Mouse (Mus musculus) T-helper 17 cell (primary cell): ENCODE data around the gene Gpatch3.

ENCODE experiments used
- in situ Hi-C, 2 experiments: fragments of 300-600 bp; cut with MboI, MseI; formaldehyde crosslinking; loops; 1 replicate in 1 of 2; 2 replicates in 1 of 2; pipeline ENCODE4 v1.15.1; 2025; ENCODE audit warnings: high pct_unique_total_duplicates in 2 of 2

The Gpatch3 gene

DNA sequence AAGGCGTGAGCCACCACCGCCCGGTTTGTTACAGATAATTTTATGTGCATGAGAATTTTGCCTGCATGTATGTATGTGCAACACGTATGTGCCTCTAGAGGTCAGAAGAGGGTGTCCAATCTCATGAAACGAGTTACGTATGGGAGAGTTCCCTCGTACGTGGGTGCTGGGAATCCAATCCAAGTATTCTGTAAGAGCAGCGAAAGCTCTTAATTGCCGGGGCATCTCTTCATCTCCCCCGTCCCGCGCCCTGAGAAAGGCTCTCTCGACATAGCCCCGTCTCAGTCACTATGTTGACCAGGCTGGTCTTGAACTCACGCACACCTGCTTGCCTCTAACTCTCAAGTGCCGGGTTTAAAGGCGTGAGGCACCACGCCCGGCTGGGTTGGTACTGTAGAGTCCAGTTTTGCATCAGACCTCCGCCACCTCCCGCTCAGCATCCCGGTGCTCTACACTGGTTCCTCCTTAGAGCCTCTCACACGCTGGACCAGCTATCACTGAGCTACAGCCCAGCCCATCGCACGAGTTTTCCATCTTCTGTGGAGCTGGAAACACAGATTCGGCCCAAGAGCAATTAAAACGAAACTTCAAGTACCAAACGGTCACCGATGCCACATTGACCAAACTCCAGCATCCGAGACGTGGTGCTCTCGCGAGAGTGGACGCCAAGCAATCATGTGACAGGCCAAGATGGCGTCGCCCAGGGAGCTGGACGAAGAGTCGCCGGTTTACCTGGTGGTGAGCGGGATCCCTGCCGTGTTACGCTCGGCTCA, at the start of gene Gpatch3:
TSS of gene Gpatch3 (plus strand) at position 676 of the 773 bp plus-strand sequence.
- in situ Hi-C loops: no loop called here

DNA sequence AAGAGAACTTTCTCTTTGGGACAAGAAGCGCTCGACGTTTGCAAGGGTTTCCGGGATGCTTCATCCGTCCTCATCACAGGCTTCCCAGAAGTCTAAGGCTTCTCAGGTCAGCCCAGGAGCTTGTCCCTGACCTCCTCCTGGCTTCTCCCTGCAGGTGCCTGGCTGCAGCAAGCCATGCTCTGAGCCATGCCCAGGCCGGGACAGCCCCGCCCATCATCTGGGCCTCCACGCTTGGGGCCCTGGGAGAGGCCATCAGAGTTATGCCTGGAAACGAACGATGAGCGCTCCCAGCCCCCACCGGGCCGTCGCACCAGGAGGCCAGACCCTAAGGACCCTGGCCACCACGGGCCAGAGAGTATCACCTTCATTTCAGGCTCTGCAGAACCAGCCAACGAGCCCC, 46.8 kb upstream of the Gpatch3 start:
- in situ Hi-C loops: no loop called here

DNA sequence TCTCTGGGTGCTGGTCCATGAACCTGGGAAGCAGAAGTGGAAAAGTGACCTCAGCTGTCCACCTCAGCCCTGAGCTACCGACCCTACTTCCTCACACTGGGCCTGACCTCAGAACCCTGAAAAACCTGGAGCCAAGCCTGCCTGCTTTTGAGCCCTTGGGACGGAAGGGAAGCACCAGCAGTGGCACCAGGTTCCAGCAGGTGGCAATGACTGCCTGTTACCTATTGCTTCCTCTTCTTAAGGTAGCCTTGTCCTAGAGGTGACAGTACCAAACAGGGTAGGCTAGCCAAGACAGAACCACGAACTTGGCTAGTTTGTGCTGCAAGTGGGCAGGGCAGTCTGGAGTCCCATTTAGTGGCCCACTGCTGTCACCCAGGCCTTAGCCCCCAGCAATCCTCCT, 41.8 kb upstream of the Gpatch3 start:
- in situ Hi-C loops: no loop called here

DNA sequence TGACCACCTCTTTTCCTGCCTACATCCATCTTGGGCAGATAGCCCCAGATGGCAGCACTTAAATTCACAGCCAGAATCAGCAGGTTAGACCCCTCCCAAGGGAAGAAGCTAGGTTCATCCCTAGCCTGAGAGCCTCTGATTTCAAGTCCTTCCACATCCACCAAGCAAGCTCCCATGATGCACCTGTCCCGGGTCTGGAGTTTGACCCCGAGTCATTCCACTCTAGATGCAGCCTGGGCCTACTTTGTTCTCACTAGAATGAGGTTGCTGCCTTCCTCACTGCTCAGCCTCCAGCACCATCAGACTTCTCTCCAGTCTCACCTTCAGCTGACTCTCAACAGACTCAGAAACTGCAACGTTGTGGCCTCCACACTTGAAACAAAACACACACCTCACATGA, 38.5 kb upstream of the Gpatch3 start:
- in situ Hi-C loops: no loop called here

DNA sequence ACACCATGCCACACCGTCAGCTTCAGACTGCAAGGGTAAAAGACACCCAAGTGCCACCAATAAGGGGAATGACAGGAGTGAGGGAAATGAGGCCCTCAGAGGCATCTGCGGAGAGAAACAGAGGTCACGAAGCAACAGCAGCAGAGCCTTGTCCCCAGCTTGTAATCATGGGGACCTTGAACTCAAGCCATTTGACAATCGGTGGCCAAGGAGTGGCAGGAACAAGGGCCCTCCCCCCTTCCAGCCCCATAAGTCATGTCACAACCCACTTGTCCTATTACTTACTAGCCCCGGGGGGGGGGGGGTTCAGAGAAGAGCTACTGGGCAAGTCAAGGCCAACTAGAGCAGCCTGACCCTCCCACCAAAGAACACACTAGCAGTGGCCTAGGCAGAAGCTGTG, 37.9 kb upstream of the Gpatch3 start:
- in situ Hi-C loops: no loop called here

DNA sequence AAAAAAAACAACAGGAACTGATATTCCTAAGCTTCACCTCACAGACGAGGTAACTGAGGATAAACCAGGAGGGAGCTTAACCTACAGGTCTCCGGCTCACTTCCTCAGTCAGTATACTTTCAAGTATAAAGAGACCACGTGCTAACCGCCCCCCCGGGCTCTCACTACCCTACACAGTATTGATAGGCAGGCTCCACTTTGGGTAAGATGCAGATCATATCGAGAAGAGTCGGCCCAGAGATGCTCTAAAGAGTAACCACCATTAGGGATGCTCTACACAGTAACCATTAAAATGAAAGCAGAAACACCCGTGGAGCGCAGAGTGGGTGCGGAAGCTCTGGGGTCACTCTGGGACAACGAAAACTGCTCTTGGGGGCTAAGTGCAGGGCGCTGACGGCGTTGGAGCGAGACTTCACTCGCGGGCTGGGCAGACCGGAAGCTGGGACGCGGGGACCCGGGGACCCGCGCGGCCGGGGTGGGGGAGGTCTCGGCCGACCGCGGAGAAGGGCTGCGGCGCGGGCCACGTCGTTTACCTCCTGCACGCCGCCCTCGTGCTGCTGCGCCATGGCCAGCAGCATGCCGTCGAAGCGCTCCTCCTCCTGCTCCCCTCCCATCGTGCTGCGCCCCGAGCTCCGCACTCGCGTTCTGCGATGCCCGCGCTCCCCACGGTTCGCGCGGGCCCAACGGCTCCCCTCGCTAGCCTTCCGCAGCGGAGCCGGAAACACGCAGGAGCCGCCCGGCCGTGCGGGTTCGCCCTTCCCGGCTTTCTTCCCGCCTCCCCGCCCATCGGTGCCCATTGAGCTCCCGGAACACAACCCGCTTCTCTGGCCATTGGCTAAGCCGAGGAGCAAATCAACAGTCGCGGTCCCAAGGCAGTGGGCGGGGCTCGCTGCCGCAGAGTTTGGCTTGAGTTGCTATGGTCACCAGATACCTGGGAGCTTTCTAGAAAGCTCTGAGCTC, 29.0 kb upstream of the Gpatch3 start, which contains the start of gene Nudc:
TSS of gene Nudc (minus strand) at position 725 of the 960 bp plus-strand sequence.
- in situ Hi-C loops: no loop called here

DNA sequence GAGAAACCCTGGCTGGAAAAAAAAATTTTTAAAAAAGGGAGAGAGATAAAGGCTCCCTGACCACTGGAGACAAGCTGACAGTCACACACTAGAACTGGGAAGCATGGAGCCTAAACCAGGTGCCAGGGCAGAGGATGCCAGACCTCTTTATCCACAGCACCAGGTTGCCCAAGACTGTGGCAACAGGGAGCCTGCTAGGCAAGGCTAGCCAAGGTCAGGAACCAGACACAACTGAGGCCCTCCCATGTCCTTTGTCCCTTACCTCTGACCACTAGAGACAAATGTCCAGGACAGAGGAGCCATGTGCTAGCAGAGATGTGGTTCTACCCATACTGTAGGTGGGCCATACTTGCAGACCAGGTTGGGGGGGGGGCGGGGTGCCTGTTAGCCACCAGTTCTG, 22.5 kb upstream of the Gpatch3 start:
- in situ Hi-C loops: no loop called here

DNA sequence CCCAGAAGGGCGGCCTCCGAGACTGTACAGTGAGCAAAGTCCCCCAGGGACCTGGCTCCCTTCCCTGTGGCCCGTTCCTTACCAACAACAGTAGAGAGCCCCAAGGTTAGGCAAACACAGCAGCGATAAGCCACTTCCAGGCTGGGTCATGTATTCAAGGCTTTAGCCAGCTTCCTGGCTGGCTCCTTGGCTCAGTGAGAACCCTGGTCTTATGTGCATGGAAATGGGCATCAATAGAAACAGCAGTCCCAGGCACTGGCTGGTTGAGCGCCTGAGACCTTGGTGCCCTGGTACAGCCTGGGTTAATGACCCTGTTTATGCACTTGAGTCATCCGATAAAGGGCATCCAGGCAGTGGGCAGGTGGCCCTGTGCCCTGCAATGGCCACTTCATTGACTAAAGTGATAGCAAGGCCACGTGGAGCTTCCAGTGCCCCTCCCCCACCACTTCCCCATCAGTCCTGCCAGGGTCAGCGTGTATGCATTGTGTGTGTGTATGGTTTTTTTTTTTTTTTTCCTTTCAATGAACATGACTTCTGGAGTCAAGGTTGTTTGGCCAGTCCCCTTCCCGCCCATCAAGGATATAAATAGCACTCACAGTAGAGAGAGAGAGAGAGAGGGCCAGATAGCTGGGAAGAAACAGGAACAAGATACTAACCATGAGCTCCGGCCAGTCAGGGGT, 21.6 kb upstream of the Gpatch3 start, which contains the start of gene Nr0b2:
TSS of gene Nr0b2 (plus strand) at position 609 of the 680 bp plus-strand sequence.
- in situ Hi-C loops: no loop called here

DNA sequence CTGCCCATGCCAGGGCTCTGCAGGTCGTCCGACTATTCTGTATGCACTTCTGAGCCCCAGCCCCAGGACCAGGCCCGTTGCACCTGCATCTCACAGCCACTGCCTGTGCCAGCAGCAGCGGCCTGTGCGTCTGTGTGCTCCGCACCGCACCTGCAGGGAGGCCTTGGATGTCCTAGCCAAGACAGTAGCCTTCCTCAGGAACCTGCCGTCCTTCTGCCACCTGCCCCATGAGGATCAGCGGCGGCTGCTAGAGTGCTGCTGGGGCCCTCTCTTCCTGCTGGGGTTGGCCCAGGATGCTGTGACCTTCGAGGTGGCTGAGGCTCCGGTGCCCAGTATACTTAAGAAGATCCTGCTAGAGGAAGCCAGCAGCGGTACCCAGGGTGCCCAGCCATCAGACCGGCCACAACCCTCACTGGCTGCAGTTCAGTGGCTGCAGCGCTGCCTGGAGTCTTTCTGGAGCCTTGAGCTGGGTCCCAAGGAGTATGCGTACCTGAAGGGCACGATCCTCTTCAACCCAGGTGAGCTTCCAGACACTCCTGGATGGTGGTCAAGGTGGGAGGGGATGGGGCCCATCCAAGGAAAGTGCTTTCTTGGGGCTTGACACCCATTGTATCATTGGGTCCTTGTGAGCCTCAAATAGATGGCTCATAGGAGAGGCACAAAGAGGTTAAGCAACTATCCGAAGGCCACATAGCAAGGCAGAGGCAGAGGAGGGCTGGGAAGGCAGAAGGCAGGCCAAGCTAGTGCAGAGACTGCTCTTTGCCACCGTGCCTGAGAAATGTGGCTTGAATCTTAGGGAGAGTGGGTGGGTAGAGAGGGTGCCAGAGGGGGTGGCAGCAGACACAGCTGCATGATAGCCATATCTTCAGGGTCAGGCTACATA, 20.9 kb upstream of the Gpatch3 start:
- in situ Hi-C loops: no loop called here

DNA sequence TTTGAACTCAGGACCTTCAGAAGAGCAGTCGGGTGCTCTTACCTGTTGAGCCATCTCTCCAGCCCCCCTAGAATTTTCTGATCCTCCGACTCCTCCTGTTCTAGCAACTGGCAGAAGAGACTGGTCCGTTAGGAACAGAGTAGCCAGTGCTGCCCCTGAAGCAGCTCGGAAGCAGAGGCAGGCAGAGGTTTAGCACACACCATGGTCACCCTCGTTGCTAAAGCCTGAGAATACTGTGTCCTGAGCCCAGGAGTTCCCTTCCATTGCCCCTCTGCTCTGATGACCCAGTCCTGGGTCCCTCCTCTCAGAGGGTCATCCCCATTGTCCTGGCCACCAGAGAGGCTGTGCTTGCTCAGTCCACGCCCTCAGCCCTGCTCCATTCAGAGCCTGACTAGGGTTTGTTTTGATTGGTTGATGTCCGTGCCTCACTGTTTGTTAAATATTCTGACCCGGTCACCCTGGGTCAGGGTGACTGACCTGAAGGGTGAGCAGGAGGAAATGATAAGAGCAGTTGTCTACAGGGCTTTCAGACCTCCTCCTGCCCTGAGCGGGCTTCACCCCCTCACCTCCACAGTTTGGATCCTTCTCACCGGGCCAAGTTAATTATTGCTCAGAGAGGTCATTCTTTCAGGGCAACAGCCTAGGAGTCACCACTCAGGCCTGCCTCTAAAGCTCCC, 17.4 kb upstream of the Gpatch3 start:
- in situ Hi-C loops: no loop called here

DNA sequence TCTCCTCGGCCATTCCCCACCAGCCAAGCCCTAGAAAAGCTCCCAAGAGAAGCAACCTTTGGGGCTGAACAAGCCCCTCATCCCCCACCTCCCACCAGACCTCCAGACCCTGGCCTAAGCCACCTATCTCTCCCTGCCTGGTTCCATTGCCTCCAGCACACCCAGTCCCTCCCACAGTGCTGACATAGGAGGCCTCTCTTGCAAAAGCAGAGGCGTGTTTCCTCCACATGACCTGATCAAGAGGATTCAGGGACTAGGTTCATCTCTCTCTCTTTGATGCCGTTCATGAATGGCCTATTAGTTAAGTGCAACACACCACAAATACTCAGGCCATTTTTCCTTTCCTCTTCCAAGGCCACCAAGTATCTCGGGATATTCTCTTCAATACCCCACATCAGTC, 14.7 kb upstream of the Gpatch3 start:
- in situ Hi-C loops: no loop called here

DNA sequence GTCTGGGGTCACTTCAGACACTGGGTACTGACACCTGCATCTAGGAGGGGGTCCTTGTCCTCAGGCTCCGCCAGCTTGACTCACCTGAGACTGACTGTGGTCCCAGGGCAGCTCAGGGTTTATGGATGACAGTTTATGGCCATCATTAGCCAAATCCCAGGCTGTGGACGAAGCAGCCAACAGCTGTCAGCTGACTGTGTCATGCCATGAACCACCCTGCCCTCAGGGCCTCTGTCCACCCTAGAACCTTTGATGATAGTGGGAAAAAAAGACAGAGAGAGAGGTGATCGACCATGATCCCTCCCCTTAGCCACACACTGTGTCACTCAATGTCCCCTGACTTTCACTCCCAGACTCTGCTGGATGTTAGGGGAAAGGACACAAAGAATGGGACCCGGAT, 12.9 kb upstream of the Gpatch3 start:
- in situ Hi-C loops: no loop called here

DNA sequence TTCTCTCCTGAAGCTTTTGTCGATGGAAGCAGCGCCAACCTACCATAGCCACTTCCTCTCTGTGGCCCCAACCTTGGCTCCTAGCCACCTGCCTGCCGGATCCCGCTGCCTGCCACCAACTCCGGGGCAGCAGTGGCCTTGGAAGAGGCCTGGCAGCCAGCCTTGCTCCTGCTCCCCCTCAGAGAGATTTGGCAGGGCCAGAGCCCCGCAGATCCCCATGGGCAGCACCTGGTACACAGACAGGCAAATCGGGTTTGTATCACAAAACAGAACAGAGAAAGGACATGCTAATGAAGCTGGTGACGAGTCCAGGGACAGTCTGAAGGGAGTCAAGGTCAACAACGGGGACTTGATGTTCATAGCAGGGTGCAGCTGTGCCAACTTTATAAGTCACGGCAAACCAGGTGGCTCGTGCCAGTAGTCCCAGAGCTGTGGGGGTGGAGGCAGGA, 11.4 kb upstream of the Gpatch3 start:
- in situ Hi-C loops: no loop called here

DNA sequence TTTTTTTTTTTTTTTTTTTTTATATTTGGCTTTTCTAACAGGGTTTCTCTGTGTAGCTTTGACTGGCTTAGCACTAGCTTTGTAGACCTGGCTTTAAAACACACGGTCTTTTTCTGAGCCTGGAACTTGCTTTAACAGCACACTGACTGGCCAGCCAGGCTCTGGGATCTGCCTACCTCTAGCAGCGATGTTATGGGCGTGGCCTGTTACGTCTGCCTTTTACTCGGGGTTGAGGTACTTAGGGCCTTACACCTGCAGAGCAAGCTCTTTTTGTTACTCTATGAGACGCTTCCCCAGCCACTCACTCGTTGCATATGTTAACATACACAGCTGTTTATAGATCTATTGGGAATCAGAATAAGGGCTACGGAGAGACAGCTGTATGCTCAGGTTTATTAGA, 7.3 kb upstream of the Gpatch3 start:
- in situ Hi-C loops: no loop called here

DNA sequence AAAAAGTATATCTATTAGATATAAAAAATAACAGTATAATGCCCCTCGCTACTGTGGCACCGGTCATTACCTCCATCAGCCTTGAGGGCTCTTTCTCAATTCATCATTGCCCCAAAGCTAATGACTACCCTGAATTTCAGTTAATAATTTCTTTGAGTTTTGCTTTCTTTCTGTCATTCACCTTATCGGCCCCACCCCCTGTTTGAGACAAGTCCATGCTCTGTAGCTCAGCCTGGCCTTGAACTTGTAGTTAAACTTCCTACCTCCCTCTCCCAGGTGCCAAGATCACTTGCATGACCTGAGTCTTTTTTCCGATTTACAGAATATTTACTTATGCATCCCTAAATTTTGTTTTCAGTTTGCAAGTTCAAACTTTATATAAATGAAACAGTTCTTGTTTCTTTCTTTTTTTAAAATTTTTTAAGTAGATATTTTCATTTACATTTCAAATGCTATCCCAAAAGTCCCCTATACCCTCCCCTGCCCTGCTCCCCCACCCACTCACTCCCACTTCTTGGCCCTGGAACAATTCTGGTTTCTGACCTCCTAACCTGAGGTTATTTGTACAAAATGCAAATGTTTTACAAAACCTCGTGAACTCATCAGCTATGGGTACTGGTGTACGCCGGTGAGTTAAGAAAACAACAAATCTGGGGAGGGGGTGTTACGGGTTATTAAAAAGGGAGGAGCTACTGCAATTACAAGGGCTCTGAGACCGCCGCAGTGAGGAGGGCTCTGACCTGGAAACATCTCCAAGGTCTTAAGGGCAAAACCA, 5.1 kb upstream of the Gpatch3 start:
- in situ Hi-C loops: no loop called here

DNA sequence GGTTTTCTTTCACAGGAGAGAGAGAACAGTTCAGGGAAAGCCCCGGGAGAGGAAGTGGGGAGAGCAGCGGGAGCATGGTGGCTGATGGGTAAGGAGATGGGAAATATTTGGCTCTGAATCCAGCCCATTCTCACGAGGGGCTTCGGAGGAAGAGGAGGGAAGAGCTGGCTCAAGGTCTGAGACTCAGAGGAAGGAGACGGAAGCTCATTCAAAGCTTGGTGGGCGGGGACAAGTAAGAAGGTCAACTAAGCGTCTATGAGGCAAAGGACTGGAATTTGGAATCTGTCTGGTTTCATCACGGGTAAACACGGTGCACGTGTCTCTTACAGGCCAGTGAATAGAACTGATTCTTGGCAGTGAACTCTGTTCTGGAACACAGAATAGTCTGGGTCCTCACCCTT, 4.5 kb upstream of the Gpatch3 start:
- in situ Hi-C loops: no loop called here

DNA sequence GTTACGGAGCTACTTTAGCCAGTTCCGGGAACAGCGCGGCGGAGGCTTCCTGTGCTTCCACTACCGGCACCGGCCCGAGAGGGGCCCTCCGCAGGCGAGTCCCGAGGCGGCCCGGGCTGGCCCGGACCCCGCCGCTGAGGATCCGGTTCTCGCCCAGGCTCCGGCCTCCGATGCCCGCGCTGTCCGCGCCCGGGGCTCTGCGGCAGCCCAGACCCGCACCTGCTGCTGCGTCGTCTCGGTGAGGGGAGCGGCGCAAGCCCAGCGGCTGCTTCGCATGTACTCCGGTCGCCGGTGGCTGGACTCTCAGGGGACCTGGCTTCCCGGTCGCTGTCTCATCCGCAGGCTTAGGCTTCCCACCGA, 278 bp downstream of the Gpatch3 start:
- in situ Hi-C loops: no loop called here

DNA sequence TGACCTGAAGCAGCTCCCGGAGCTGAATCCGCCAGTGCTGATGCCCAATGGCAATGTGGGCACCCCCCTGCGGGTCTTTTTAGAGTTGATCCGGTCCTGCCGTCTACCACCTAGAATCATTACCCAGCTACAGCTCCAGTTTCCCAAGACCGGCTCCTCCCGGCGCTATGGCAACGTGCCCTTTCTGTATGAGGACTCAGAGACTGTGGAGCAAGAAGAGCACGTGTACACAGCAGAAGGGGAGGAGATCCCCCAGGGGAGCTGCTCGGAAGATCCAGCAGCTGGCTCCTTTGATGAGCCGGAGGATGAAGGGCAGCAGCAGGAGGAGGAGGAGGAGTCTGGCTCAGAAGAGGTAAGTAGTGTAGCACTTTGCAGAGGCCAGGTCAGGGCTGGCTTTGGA, 3.4 kb downstream of the Gpatch3 start:
- in situ Hi-C loops: no loop called here

DNA sequence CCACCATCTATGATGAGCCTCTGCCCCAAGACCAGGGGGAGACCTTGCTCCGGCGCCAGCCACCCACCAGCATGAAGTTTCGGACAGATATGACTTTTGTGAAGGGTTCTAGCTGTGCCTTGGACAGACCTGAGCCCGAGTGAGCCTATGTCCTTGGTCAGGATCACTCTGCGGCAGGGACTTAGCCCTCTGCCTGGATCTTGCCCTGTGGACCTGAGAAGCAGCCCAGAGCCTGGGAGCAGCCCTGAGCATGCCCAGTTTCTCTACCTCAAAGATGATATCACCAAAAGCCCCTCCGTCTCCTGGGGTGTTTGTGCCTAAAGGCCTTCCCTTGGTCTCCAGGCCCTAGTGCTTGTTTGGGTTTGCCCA, 9.1 kb downstream of the Gpatch3 start:
- in situ Hi-C loops: no loop called here
